Mouse (Mus musculus) c-Kit-positive CD71-positive TER-119-negative erythroid progenitor cells, embryonic 14.5 days (primary cell): ENCODE results near the gene C530008M17Rik.
"Not testable (repeated sequence)": the region's sequence is repeated elsewhere in the genome, so short reads cannot be mapped to it uniquely, and the experiment has no call there.

Experiments
- DNase-seq: peaks from one replicate; pipeline ENCODE4 v3.0.0-alpha.2; 2013; ENCODE audit warnings: low read depth

C530008M17Rik gene

GRCm38 (mm10) chr5:76905405-76906154 is 249.3 kb downstream of the C530008M17Rik start, which contains the start of gene Aasdh:
Gene Aasdh (minus strand): TSS chr5:76905514.
- DNase-seq: peak; percentile 90

GRCm38 (mm10) chr5:76906155-76906499 is 249.8 kb downstream of the C530008M17Rik start:
- peak; percentile 27 for DNase-seq

- DNase-seq: no peak
These were observed 254.5 kb downstream of the C530008M17Rik start for GRCm38 (mm10) chr5:76910807-76911206.

GRCm38 (mm10) chr5:76912522-76912921 is 256.2 kb downstream of the C530008M17Rik start:
- DNase-seq: not testable (repeated sequence)

- no peak for DNase-seq
These were observed 266.5 kb downstream of the C530008M17Rik start for GRCm38 (mm10) chr5:76922833-76923232.
